Mouse (Mus musculus) brown adipose tissue, adult 24 weeks (tissue): ENCODE results near the gene Dtx2. TPM values are rescaled to one million over a fixed set of nuclear protein-coding genes. Genes with fewer than 3 reads are reported as not detected.
"Not testable (repeated sequence)": the region's sequence is repeated elsewhere in the genome, so short reads cannot be mapped to it uniquely, and the experiment has no call there.

Experiments used
- H3K27ac ChIP-seq: fragments of 200-500 bp; replicated peaks from 2 replicates; pipeline ENCODE4 v1.5.1; 2012; ENCODE audit warnings: low read depth, mild to moderate bottlenecking, low read length
- H3K4me1 ChIP-seq: fragments of 200-500 bp; 2 replicates; pipeline ENCODE4 v1.6.1; 2012; ENCODE audit warnings: low read length, mixed read lengths; ENCODE audit not compliant: control insufficient read depth, insufficient read depth, insufficient read length
- H3K4me3 ChIP-seq: fragments of 200-500 bp; 2 replicates; pipeline ENCODE4 v1.5.1; 2012; ENCODE audit warnings: low read depth, mild to moderate bottlenecking, low read length, moderate library complexity; ENCODE audit not compliant: insufficient read depth
- polyA plus RNA-seq: library from polyadenylated mRNA; stranded (reverse); fragments of >200 nt; gene quantifications from 2 replicates; pipeline ENCODE4 v1.2.4, GENCODE M21; 2012; ENCODE audit not compliant: missing spikeins, insufficient read depth, insufficient read length

The Dtx2 gene
- polyA plus RNA-seq, 1 experiment = 18.3 TPM

DNA sequence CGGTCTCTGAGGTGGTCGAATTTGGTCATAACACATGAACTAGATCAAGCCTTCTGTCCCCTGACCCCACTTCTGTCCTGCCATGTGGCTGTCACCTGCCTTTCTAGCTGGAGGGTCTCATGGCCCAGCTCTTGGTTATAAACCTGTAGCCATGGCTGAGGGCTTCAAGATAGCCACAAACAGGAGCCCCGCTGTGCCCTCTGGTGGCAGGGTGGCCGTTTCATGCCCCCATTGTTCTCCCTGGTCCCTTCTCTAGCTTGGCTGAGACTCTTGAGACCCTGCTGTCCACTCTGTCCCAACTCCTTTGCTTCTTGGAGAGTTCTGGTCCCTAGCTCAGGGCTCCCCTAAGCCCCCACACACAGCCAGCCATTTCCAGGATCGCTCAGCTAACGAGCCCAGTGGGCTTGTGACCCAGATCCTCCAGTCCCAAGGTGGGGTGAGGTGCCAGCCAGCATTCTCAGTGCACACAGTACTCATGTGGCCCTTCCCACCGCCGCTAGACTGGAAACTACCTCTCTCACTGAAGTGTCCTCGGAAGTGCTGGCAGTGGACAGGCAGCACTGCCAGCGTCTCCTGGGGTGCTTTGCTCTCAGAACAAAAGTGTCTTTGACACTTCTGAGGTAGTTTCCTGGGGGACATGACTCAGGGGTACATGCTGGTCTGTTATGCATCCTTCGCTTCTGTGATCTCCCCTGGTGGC, 33.2 kb downstream of the Dtx2 start:
- H3K4me3 ChIP-seq = no peak overlapping the region
- H3K4me1 ChIP-seq = peaks cover 3% of the 10 kb centered on the region
- H3K27ac ChIP-seq = no peak overlapping the region

DNA sequence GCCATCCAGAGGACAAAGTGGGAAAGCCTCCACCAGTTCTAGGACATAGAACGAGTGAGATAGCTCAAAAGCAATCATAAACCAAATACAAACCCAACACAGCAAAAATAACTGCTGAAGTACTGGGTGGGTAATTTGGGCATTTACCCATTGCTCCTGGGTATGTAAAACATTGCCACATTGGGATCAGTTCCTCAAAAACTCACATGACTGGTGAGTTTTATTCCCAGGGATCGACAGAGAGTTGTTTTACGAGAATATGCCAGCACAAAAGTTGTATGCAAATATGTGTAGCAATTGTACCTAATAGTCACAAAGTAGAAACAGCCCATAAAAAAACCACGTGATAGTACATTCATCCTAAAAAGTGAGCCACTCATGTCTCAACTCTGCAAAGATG, 40.3 kb downstream of the Dtx2 start:
- no peak overlapping the region for H3K27ac ChIP-seq
- H3K4me1 ChIP-seq = no peaks in the 10 kb centered on the region
- H3K4me3 ChIP-seq = no peak overlapping the region

DNA sequence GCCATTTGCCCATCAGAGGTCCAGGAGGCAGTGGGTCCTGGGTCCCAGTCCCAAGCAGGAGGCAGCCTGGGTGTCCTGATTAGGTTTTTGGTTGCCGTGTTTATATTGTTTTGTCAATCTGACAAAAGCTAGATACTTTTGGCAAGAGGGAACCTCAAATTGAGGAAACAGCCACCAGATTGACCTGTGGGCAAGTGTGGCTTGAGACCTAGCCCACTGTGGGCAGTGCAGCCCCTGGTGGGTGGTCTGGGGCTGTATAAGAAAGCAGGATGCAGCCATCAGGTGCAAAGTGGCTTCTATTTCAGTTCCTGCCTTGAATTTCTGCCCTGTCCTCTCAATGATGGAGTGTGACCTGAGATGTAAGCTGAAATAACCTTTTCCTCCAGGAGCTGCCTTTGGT, 40.7 kb downstream of the Dtx2 start:
- Histone ChIP-seq H3K27ac (no peak overlapping the region), H3K4me3 (no peak overlapping the region), H3K4me1 (no peaks in the 10 kb centered on the region)

DNA sequence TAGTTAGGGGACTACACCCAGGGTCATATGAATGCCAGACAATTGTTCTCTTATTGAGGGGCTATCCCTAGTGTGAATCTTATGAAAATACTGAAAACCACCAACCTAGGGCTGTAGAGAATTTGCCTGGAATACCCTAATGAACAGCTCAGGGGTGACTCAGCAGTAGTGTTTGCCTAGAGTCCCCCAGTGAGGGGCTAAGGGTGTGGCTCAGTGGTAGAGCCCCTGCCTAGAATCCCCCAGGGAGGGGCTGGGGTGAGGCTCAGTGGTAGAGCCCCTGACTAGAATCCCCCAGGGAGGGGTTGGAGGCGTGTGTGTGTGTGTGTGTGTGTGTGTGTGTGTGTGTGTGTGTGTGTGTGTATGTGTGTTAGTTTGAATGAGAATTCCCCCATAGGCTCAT, 42.1 kb downstream of the Dtx2 start:
- Histone ChIP-seq H3K27ac (no peak overlapping the region), H3K4me1 (no peaks in the 10 kb centered on the region), H3K4me3 (no peak overlapping the region)

DNA sequence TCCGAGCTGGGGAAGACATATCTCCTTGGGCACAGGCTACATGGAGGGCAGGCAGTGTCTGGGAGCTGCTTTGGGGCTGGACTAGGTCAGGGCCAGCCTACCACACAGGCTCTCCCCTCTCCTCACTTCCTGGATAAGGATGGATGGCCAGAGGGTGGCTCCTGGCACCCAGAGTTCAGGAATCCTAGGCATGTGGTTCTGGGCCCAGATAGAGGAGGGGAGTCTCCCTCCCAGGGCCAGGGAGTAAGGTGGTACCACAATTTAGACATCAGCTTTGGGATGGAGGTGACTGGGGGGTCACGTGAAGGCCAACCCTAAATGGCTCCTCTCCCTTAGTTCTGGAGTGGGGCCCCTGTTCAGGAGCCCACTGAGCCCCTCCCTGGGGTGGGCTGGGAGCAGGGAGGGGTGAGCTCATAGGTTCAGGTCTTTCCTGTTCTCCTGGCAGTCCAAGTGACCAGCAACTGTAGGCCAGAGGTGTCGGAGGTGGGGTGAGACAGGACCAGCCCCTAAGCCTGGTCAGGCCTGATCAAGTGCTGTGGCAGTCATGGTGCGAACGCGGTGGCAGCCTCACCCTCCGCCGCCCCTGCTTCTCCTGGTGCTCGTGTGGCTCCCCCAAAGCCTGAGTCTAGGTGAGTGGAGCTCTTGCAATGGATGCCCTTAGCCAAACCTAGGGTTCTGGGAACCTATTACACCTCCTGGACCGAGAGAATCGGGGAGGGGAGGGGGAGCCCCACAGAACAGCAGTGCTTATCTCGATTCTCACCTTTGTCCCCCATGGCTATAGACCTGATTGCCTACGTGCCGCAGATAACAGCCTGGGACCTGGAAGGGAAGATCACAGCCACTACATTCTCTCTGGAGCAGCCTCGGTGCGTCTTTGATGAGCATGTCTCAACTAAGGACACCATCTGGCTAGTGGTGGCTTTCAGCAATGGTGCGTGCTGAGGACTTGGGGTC, 43.9 kb downstream of the Dtx2 start, which contains the start of gene Upk3b:
Gene Upk3b, plus strand, starts transcription at position 239 of the 957 bp plus-strand sequence.
- Histone ChIP-seq H3K4me1 (no peaks in the 10 kb centered on the region), H3K4me3 (no peak within 1 kb of the TSS), H3K27ac (no peak within 1 kb of the TSS)

DNA sequence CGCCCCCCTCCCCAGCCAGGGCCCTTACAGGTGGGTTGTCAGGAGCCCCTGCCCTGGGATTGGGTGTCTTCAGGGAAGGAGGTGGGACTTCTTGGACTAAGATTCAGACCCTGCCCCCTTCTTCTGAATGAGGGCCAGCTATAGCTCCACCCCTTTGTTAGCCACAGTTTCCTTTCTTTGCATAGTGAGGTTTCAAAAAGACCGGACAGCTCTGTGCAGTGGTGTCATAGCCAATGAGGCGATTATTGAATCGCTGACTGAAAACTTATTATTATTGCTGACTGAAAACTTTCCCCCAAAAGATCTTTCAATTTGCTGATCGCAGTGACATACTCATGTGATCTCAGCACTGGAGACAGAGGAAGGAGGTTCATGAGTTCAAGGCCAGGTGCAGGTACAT, 45.6 kb downstream of the Dtx2 start:
- Histone ChIP-seq H3K4me1 (no peaks in the 10 kb centered on the region), H3K4me3 (no peak overlapping the region), H3K27ac (no peak overlapping the region)

DNA sequence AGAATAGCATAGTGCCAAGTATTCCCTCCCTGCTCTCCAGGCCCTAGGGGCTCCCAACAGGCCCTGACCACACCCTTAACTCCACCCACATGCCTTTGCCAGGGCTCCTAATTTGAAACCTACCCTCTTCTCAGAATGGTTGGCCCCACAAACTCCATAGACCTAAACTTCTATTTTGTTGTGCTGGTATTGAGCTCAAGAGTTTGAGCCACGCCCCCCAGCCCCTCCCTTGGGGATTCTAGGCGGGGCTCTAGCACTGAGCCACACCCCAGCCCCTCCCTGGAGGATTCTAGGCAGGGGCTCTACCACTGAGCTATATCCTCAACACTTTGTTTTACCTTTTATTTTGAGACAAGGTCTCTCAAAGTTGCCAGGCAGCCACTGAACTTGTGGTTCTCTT, 46.7 kb downstream of the Dtx2 start:
- no peak overlapping the region for H3K27ac ChIP-seq
- no peaks in the 10 kb centered on the region for H3K4me1 ChIP-seq
- H3K4me3 ChIP-seq = no peak overlapping the region

DNA sequence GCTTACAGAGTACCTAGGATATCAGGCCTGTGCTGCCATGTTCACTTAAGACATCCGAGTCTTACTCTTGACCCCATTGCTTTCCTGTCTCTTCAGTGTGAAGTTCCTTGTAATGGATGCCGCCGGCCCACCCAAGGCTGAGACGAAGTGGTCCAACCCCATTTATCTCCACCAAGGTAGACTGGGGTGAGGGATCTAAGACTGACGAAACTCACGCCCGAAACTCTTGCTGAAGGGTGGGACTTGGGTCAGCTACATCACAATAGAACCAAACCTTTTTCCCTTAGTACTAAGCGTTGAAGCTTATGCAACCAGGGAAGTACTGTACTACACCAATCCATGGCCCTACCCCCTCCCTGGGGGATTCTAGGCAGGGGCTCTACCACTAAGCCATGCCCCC, 47.1 kb downstream of the Dtx2 start:
- Histone ChIP-seq H3K4me3 (no peak overlapping the region), H3K27ac (no peak overlapping the region), H3K4me1 (no peaks in the 10 kb centered on the region)

DNA sequence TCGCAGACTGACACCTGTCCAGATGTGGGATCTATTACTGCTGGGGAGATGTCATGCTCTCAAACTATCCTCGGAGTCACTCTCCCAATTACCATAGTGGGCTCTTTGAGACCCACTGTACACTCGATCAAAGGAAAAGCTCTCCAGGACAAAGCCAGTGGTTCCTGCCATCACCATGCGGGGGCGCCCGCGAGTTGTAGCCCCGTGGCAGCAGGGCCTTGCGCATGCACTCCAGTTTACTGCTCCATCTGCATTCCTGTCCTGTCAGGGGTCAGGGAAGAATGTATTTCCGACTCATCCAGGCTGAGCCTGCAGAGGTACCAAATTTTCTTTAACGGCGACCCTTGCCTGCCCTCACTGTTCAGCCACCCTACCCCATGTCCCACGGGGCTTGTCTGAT, 50.3 kb downstream of the Dtx2 start:
- no peak overlapping the region for H3K27ac ChIP-seq
- H3K4me1 ChIP-seq = no peaks in the 10 kb centered on the region
- no peak overlapping the region for H3K4me3 ChIP-seq

DNA sequence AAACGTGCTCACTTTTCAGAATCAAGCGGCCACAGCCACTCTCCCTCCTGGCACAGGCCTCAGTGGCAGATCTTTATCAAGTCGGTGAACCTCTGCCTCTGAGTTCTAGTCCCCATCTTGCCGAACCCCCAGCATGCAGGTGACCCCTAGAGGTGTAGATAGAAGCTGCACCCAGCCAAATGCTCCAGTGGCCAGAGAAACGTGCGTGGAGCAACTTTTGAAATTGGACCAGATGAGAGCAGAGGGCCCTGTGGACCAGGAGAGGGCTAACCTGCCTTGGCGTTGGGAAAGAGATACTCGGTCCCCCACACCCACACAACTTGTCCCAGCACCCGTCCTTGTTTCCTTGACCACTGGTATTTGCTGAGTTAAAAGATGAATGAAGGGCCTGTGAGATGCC, 50.8 kb downstream of the Dtx2 start:
- no peak overlapping the region for H3K27ac ChIP-seq
- H3K4me1 ChIP-seq = no peaks in the 10 kb centered on the region
- H3K4me3 ChIP-seq = no peak overlapping the region

DNA sequence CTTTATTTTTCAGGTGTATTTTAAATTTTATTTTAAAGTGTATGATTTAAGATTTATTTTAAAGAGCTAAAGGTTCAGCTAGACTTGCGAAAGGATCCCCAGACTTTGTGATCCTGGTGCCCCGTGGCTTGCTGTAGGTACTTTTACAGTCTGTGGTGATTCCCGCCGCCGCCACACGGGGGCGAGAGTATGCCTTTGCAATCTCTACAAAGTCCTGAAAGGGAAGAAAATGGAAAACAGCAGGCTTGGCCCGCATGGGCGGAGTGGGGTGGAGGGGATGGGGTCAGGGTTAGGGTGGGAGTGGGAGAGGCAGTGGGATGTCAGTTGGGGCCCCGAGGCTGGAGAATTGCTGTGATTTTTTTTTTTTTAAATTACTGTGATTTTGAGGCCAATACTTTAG, 51.4 kb downstream of the Dtx2 start:
- no peak overlapping the region for H3K4me3 ChIP-seq
- H3K4me1 ChIP-seq = no peaks in the 10 kb centered on the region
- H3K27ac ChIP-seq = no peak overlapping the region

DNA sequence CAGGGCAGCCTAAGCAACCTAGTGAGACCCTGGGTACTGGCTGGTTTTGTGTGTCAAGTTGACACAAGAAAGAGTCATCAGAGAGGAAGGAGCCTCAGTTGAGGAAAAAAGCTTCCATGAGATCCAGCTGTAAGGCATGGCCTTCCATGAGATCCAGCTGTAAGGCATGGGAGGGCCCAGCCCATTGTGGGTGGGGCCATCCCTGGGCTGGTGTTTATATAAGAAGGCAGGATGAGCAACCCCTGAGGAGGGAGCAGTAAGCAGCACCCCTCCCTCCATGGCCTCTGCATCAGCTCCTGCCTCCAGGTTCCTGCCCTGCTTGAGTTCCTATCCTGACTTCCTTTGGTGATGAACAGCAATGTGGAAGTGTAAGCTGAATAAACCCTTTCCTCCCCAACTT, 53.9 kb downstream of the Dtx2 start:
- H3K27ac ChIP-seq, H3K4me3 ChIP-seq: not testable (repeated sequence)
- peaks cover 10% of the 10 kb centered on the region for H3K4me1 ChIP-seq

DNA sequence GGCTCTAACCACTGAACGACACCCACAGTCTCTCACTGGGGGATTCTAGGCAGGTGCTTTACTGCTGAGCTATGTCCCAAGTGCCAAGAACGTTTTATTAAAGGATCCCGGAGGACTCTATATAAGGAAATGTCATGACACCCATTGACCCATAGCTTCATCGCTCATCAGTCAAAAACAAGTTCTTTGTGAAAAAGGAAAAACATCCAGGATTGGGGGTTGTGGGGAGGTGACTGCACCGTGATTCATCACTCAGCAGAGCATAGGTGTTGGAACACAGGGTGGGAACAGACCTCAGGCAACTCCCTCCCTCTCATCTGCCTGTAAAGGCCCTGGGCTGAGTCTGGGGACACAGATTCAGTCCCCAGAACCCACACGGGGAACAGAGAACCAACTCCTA, 55.3 kb downstream of the Dtx2 start:
- H3K4me3 ChIP-seq = no peak overlapping the region
- no peak overlapping the region for H3K27ac ChIP-seq
- H3K4me1 ChIP-seq = peaks cover 10% of the 10 kb centered on the region

DNA sequence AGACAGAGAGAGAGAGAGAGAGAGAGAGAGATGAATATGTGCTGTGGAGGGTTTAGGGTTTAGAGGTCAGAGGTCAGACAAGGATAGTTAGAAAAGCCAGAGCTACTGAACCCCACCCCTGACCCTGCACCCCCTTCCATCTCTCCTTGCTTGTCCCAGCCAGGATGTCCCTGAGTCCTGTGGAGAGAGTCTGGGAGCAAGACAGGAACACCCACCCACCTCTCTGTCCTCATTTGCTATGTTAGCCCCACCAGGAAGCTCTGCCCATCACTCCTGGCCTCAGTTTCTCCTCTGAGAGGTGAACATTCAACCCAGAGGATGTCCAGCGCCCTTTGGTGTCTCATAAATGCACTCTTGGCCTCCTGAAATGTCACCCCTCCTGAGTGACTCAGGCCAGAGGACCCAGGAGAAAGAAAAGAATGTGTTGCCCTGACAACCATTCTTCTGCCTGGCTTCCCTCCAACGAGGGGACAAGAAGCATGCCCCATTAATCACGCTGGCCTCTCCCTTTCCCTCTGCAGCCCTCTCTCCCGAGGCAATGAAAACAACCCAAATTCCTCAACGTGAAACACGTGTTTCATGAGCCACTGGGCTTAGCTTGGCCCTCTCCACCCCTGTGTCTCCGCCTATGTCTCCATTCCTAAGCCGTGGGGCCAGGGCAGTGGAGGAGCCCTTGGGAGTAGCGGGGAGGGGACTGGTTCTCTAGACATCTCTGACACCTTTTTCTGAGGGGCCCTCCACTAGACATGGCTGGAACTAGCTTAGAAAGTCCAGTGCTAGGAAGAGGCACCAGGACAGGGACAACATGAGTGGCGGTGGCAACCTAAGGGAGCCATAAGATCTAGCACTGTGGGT, 56.9 kb downstream of the Dtx2 start:
- H3K27ac ChIP-seq = peak overlapping the region; percentile 42; the same call in 1 of the 2 replicates
- peaks cover 10% of the 10 kb centered on the region for H3K4me1 ChIP-seq
- no peak overlapping the region for H3K4me3 ChIP-seq
